Comparison of ENCODE assay signal across 16 mouse cellular contexts in genomic region chr17:8641491-8641890, GRCm38 (mm10).
"Had no signal": no experiment of that assay in that cellular context is flagged by ENCODE, and none has a peak within 500 bp of the region (broad histone marks: within the 10 kb centered on the region; RNA-seq: fewer than 3 reads in every experiment).

No protein-coding gene starts in this region.

- H3K4me2 ChIP-seq: liver, embryonic 15.5 days; lung, embryonic 15.5 days; midbrain, embryonic 12.5 days; midbrain, embryonic 15.5 days; neural tube, embryonic 12.5 days had no signal

- H3K27me3 ChIP-seq: liver, embryonic 15.5 days; lung, embryonic 15.5 days; midbrain, embryonic 15.5 days; neural tube, embryonic 12.5 days had no signal

- H3K36me3 ChIP-seq: liver, embryonic 15.5 days; lung, embryonic 15.5 days; midbrain, embryonic 12.5 days; midbrain, embryonic 15.5 days; neural tube, embryonic 12.5 days had no signal

- H3K27ac ChIP-seq: liver, embryonic 15.5 days; lung, embryonic 15.5 days; macrophage; midbrain, embryonic 12.5 days; midbrain, embryonic 15.5 days; neural tube, embryonic 12.5 days had no signal

- H3K4me3 ChIP-seq: liver, embryonic 15.5 days; lung, embryonic 15.5 days; megakaryocyte, embryonic 14.5 days; midbrain, embryonic 12.5 days; midbrain, embryonic 15.5 days; neural tube, embryonic 12.5 days had no signal

- ATAC-seq: liver, postnatal 0 days; lung, postnatal 0 days; midbrain, embryonic 15.5 days had no signal

- H3K4me1 ChIP-seq: liver, embryonic 15.5 days; lung, embryonic 15.5 days; midbrain, embryonic 12.5 days; midbrain, embryonic 15.5 days; neural tube, embryonic 12.5 days had no signal

- H3K9me3 ChIP-seq: liver, embryonic 15.5 days; lung, embryonic 15.5 days; megakaryocyte, embryonic 14.5 days; midbrain, embryonic 12.5 days; midbrain, embryonic 15.5 days; neural tube, embryonic 12.5 days had no signal

- H3K9ac ChIP-seq: liver, embryonic 15.5 days; liver, postnatal 0 days; lung, embryonic 15.5 days; midbrain, embryonic 12.5 days; midbrain, embryonic 15.5 days; neural tube, embryonic 12.5 days had no signal

- DNase-seq: liver, postnatal 0 days; lung, adult 2 months; lung, postnatal 14 days; lung, postnatal 36 days; right cerebral cortex, postnatal 14 days; thymus, adult 18-20 months; thymus, postnatal 14 days; thymus, postnatal 4 days had no signal
